ENCODE assay signal across 27 mouse cellular contexts in the genomic region with DNA sequence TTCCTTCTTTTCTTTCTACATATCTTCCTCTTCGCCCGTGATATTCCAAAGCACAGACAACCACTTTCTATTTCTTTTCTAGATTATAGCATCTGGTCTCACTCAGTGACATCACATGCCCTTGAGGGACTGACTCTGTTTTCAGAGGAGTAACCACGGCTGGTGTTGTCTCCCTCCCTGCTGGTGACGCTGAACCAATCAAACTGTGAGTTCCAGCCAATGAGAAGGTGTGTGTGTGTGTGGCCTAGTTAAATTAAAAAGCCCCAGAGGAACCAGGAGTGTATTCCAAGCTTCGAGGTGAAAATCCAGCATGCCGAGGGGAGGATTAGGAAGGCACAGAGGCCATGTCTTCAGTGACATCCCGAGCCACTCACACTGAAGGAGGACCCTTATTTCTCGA. TPM values are rescaled to one million over a fixed set of nuclear protein-coding genes. Genes with fewer than 3 reads are reported as not detected.
DNase-seq lines count a peak whose midpoint lies in the region; ATAC-seq and TF ChIP-seq lines count a peak whose summit lies in the region.
"Had no signal": no experiment of that assay in that cellular context is flagged by ENCODE, and none has a peak within 500 bp of the region (broad histone marks: within the 10 kb centered on the region; RNA-seq: fewer than 3 reads in every experiment).

No protein-coding gene starts in this region.

- TF ChIP-seq CTCF in hindbrain, postnatal 0 days (IDR thresholded peaks at IDR 0.05; ENCODE audit: low read depth): no peak

- H3K27me3 ChIP-seq in hindbrain, postnatal 0 days (ENCODE audit: insufficient read depth, low read length): no peaks in the 10 kb centered on the region
- H3K27me3 ChIP-seq in hindbrain, embryonic 13.5 days: no peaks in the 10 kb centered on the region
- H3K27me3 ChIP-seq: midbrain, embryonic 13.5 days; stomach, embryonic 15.5 days had no signal

- WGBS in hindbrain, postnatal 0 days: 47% methylated on average over 8 of the region's 8 CpGs
- WGBS in hindbrain, embryonic 13.5 days: 55% methylated on average over 8 of the region's 8 CpGs

- H3K27ac ChIP-seq in hindbrain, postnatal 0 days: no peak overlapping the region
- H3K27ac ChIP-seq in hindbrain, embryonic 13.5 days: no peak overlapping the region
- H3K27ac ChIP-seq: left cerebral cortex, adult 2 months; liver, embryonic 13.5 days; midbrain, embryonic 13.5 days; stomach, embryonic 15.5 days had no signal

- no peaks in the 10 kb centered on the region for H3K36me3 ChIP-seq in hindbrain, postnatal 0 days (ENCODE audit: insufficient read depth, low read length)
- H3K36me3 ChIP-seq in hindbrain, embryonic 13.5 days: no peaks in the 10 kb centered on the region
- H3K36me3 ChIP-seq: liver, embryonic 13.5 days; midbrain, embryonic 13.5 days; stomach, embryonic 15.5 days had no signal

- H3K9ac ChIP-seq in hindbrain, postnatal 0 days (replicated peaks; ENCODE audit: low read length): no peak overlapping the region
- no peak overlapping the region for H3K9ac ChIP-seq in hindbrain, embryonic 13.5 days
- H3K9ac ChIP-seq: liver, embryonic 13.5 days; midbrain, embryonic 13.5 days; stomach, embryonic 15.5 days had no signal

- no peak overlapping the region for H3K4me3 ChIP-seq in hindbrain, postnatal 0 days (ENCODE audit: low read length)
- H3K4me3 ChIP-seq in hindbrain, embryonic 13.5 days: no peak overlapping the region
- H3K4me3 ChIP-seq: left cerebral cortex, adult 2 months; liver, embryonic 13.5 days; midbrain, embryonic 13.5 days; stomach, embryonic 15.5 days had no signal

- H3K4me1 ChIP-seq in hindbrain, postnatal 0 days (ENCODE audit: insufficient read depth, low read length): no peaks in the 10 kb centered on the region
- H3K4me1 ChIP-seq in hindbrain, embryonic 13.5 days (replicated peaks): peaks cover 5% of the 10 kb centered on the region; the same call in 1 of the 2 replicates
- H3K4me1 ChIP-seq: liver, embryonic 13.5 days; midbrain, embryonic 13.5 days; stomach, embryonic 15.5 days had no signal

- peak; percentile 32 for DNase-seq in embryo, embryonic 10 days (ENCODE audit: low spot score)
- no peak for DNase-seq in embryo, embryonic 9.5 days (ENCODE audit: extremely low spot score)
- no peak for DNase-seq in frontal cortex, adult 2 months (ENCODE audit: extremely low spot score in 1 of 2, low spot score in 1 of 2)
- peak; percentile 46 for DNase-seq in hindbrain, postnatal 0 days (ENCODE audit: low spot score)
- peak; percentile 22 for DNase-seq in embryo, embryonic 10.5 days (ENCODE audit: low spot score)
- no peak for DNase-seq in layer of hippocampus, postnatal 14 days (ENCODE audit: low spot score in 2 of 2)
- DNase-seq: adrenal gland, postnatal 36 days; heart, postnatal 4 days; kidney, adult 18-20 months; layer of hippocampus, adult 9-11 months; liver, embryonic 13.5 days; lung, adult 2 months; thymus, postnatal 25 days had no signal

- peak; percentile 50 for ATAC-seq in frontal cortex, adult (ENCODE audit: low TSS enrichment)
- ATAC-seq in hindbrain, postnatal 0 days: peak; percentile 71
- ATAC-seq in hindbrain, embryonic 13.5 days (ENCODE audit: low FRiP score): no peak
- ATAC-seq: inflammation-experienced regulatory T-cells, adult 6 months; midbrain, embryonic 13.5 days had no signal

- no peak overlapping the region for H3K4me2 ChIP-seq in hindbrain, postnatal 0 days (ENCODE audit: low read depth, low read length)
- no peak overlapping the region for H3K4me2 ChIP-seq in hindbrain, embryonic 13.5 days
- H3K4me2 ChIP-seq: liver, embryonic 13.5 days; midbrain, embryonic 13.5 days; stomach, embryonic 15.5 days had no signal

- H3K9me3 ChIP-seq in hindbrain, postnatal 0 days (ENCODE audit: low read length): no peaks in the 10 kb centered on the region
- no peaks in the 10 kb centered on the region for H3K9me3 ChIP-seq in hindbrain, embryonic 13.5 days
- H3K9me3 ChIP-seq: liver, embryonic 13.5 days; midbrain, embryonic 13.5 days; stomach, embryonic 15.5 days had no signal

RNA-seq across cellular contexts. Expression of a gene that starts 8.6 kb away (rescaled TPM):
- not detected in 2 replicates for polyA plus RNA-seq in frontal cortex, adult 2 months (2012; rRNA removed)
- not detected in 2 replicates for total RNA-seq in hindbrain, postnatal 0 days (2014; rRNA removed)
- not detected in 2 replicates for polyA plus RNA-seq in hindbrain, postnatal 0 days (2015; fragmentation: Nextera tagmentation; extraction: Ambion mirVana)
- not detected in 2 replicates for polyA plus RNA-seq in hindbrain, embryonic 13.5 days (2015; fragmentation: Nextera tagmentation; extraction: Ambion mirVana)
- total RNA-seq in layer of hippocampus, postnatal 14 days (2021): not detected
- total RNA-seq: adrenal gland, postnatal 36 days; gastrocnemius, adult 8-10 months; heart, postnatal 4 days; left cerebral cortex, adult 2 months; left cerebral cortex, postnatal 36 days; megakaryocyte, adult 5-6 weeks had no signal
- polyA plus RNA-seq: gonadal fat pad, adult 2 months; heart, embryonic 14.5 days; inflammation-experienced regulatory T-cells, adult 6 months; kidney, embryonic 16.5 days; limb, embryonic 14.5 days; liver, embryonic 13.5 days; lung, adult 2 months; midbrain, embryonic 13.5 days; neural tube, embryonic 14.5 days; stomach, embryonic 15.5 days had no signal

RNA-seq across cellular contexts. Expression of a gene that starts 11.8 kb away (rescaled TPM):
- polyA plus RNA-seq in frontal cortex, adult 2 months (2012; rRNA removed): 76.4 and 79.7 TPM in 2 replicates
- total RNA-seq in hindbrain, postnatal 0 days (2014; rRNA removed): 17.3 and 25.7 TPM in 2 replicates
- polyA plus RNA-seq in hindbrain, postnatal 0 days (2015; fragmentation: Nextera tagmentation; extraction: Ambion mirVana): 12.4 and 12.7 TPM in 2 replicates
- polyA plus RNA-seq in hindbrain, embryonic 13.5 days (2015; fragmentation: Nextera tagmentation; extraction: Ambion mirVana): 10.1 and 11.2 TPM in 2 replicates
- total RNA-seq in layer of hippocampus, postnatal 14 days (2021): 10 to 100 TPM; 15.8 to 22.9 TPM

RNA-seq across cellular contexts. Expression of a gene that starts 17.8 kb away (rescaled TPM):
- polyA plus RNA-seq in frontal cortex, adult 2 months (2012; rRNA removed): 148 and 162 TPM in 2 replicates
- 93.0 and 100 TPM in 2 replicates for total RNA-seq in hindbrain, postnatal 0 days (2014; rRNA removed)
- 86.3 and 86.8 TPM in 2 replicates for polyA plus RNA-seq in hindbrain, postnatal 0 days (2015; fragmentation: Nextera tagmentation; extraction: Ambion mirVana)
- 87.2 and 95.1 TPM in 2 replicates for polyA plus RNA-seq in hindbrain, embryonic 13.5 days (2015; fragmentation: Nextera tagmentation; extraction: Ambion mirVana)
- 100 to 1,000 TPM; 108 to 112 TPM for total RNA-seq in layer of hippocampus, postnatal 14 days (2021)

RNA-seq across cellular contexts. Expression of a gene that starts 57.7 kb away (rescaled TPM):
- polyA plus RNA-seq in frontal cortex, adult 2 months (2012; rRNA removed): 33.3 and 34.2 TPM in 2 replicates
- total RNA-seq in hindbrain, postnatal 0 days (2014; rRNA removed): 26.2 and 41.8 TPM in 2 replicates
- 43.4 and 48.9 TPM in 2 replicates for polyA plus RNA-seq in hindbrain, postnatal 0 days (2015; fragmentation: Nextera tagmentation; extraction: Ambion mirVana)
- polyA plus RNA-seq in hindbrain, embryonic 13.5 days (2015; fragmentation: Nextera tagmentation; extraction: Ambion mirVana): 52.7 and 53.5 TPM in 2 replicates
- 10 to 100 TPM; 27.5 to 29.4 TPM for total RNA-seq in layer of hippocampus, postnatal 14 days (2021)

Comparison
In these comparisons a context has a peak if more than half of its experiments do, and no peak if none do; other contexts are left out.
1. DNase-seq: peak in embryo, embryonic 10 days (single experiment), hindbrain, postnatal 0 days (single experiment) and embryo, embryonic 10.5 days (single experiment); none in embryo, embryonic 9.5 days (single experiment), frontal cortex, adult 2 months (0 of 2) and layer of hippocampus, postnatal 14 days (0 of 2).